ENCODE assay signal across 8 mouse cellular contexts in genomic region chr17:47151193-47151556, GRCm38 (mm10).
DNase-seq lines count a peak whose midpoint lies in the region; ATAC-seq and TF ChIP-seq lines count a peak whose summit lies in the region.
"Had no signal": no experiment of that assay in that cellular context is flagged by ENCODE, and none has a peak within 500 bp of the region (broad histone marks: within the 10 kb centered on the region; RNA-seq: fewer than 3 reads in every experiment).

No protein-coding gene starts in this region.

- H3K9me3 ChIP-seq in forebrain, embryonic 16.5 days (ENCODE audit: control insufficient read depth, low read length): no peaks in the 10 kb centered on the region
- H3K9me3 ChIP-seq in limb, embryonic 12.5 days: no peaks in the 10 kb centered on the region
- no peaks in the 10 kb centered on the region for H3K9me3 ChIP-seq in neural tube, embryonic 15.5 days (replicated peaks)

- 60% methylated on average over 5 of the region's 5 CpGs for WGBS in forebrain, embryonic 16.5 days
- 78% methylated on average over 5 of the region's 5 CpGs for WGBS in limb, embryonic 12.5 days
- WGBS in neural tube, embryonic 15.5 days: 63% methylated on average over 5 of the region's 5 CpGs

- peak overlapping the region; percentile 64 for H3K4me2 ChIP-seq in forebrain, embryonic 16.5 days (ENCODE audit: low read length)
- H3K4me2 ChIP-seq in limb, embryonic 12.5 days: peak overlapping the region; percentile 50
- peak overlapping the region; percentile 55 for H3K4me2 ChIP-seq in neural tube, embryonic 15.5 days

- peak in 1 of 2 experiments; percentile 25 for DNase-seq in left cerebral cortex, adult 2 months (ENCODE audit: extremely low spot score in 1 of 2, low spot score in 2 of 2)
- no peak for DNase-seq in left cerebral cortex, adult 9 months (ENCODE audit: low spot score in 2 of 2)
- no peak for DNase-seq in gastrocnemius, postnatal 4 days (ENCODE audit: low spot score in 2 of 2)
- DNase-seq: kidney, adult 2 months had no signal

- H3K27me3 ChIP-seq in forebrain, embryonic 16.5 days (replicated peaks; ENCODE audit: control insufficient read depth, insufficient read depth, low read length): no peaks in the 10 kb centered on the region
- H3K27me3 ChIP-seq in limb, embryonic 12.5 days: no peaks in the 10 kb centered on the region
- no peaks in the 10 kb centered on the region for H3K27me3 ChIP-seq in neural tube, embryonic 15.5 days (replicated peaks)

- H3K36me3 ChIP-seq in forebrain, embryonic 16.5 days (ENCODE audit: control insufficient read depth, insufficient read depth): no peaks in the 10 kb centered on the region
- peaks cover 14% of the 10 kb centered on the region; the same call in 1 of the 2 replicates for H3K36me3 ChIP-seq in limb, embryonic 12.5 days
- H3K36me3 ChIP-seq in neural tube, embryonic 15.5 days: peaks cover 7% of the 10 kb centered on the region; the same call in 1 of the 2 replicates

- peak; percentile 34 for ATAC-seq in forebrain, embryonic 16.5 days
- 0 out of 2 replicates have a peak, but pooled peaks have one; percentile 15 for ATAC-seq in limb, embryonic 12.5 days (ENCODE audit: insufficient number of reproducible peaks, insufficient read depth, low FRiP score, low TSS enrichment, low read depth)
- ATAC-seq in neural tube, embryonic 15.5 days (ENCODE audit: low FRiP score): peak; percentile 35
- no peak for ATAC-seq in granulocyte monocyte progenitor cell, adult 5-6 weeks (replicated peaks; ENCODE audit: poor library complexity, severe bottlenecking)

- intact Hi-C loops in left cerebral cortex, adult 2 months (cut with DNase I): no loop called here

- peaks cover 31% of the 10 kb centered on the region for H3K4me1 ChIP-seq in forebrain, embryonic 16.5 days (replicated peaks; ENCODE audit: control insufficient read depth, insufficient read depth, low read length)
- peaks cover 52% of the 10 kb centered on the region for H3K4me1 ChIP-seq in limb, embryonic 12.5 days (replicated peaks)
- H3K4me1 ChIP-seq in neural tube, embryonic 15.5 days: peaks cover 50% of the 10 kb centered on the region

- peak overlapping the region; percentile 87 for H3K27ac ChIP-seq in left cerebral cortex, adult 2 months
- peak overlapping the region; percentile 84 for H3K27ac ChIP-seq in forebrain, embryonic 16.5 days (ENCODE audit: low read length)
- H3K27ac ChIP-seq in limb, embryonic 12.5 days: peak overlapping the region; percentile 32; the same call in 1 of the 2 replicates
- peak overlapping the region; percentile 69 for H3K27ac ChIP-seq in neural tube, embryonic 15.5 days (replicated peaks)

- peak overlapping the region; percentile 55 for H3K9ac ChIP-seq in forebrain, embryonic 16.5 days (replicated peaks; ENCODE audit: low read depth, low read length)
- H3K9ac ChIP-seq in limb, embryonic 12.5 days (replicated peaks): no peak overlapping the region
- H3K9ac ChIP-seq in neural tube, embryonic 15.5 days (replicated peaks): peak overlapping the region; percentile 40

- TF ChIP-seq CTCF in left cerebral cortex, adult 2 months (IDR thresholded peaks at IDR 0.05): no peak

- peak overlapping the region; percentile 44 for H3K4me3 ChIP-seq in left cerebral cortex, adult 2 months
- H3K4me3 ChIP-seq in forebrain, embryonic 16.5 days (replicated peaks; ENCODE audit: low read length): peak overlapping the region; percentile 40
- H3K4me3 ChIP-seq in limb, embryonic 12.5 days (replicated peaks): peak overlapping the region; percentile 22; the same call in 1 of the 2 replicates
- peak overlapping the region; percentile 27 for H3K4me3 ChIP-seq in neural tube, embryonic 15.5 days (replicated peaks)

Comparison
In these comparisons a context has a peak if more than half of its experiments do, and no peak if none do; other contexts are left out.
1. H3K27ac ChIP-seq: peak in every context shown above with its lines; median percentile 87 in left cerebral cortex, adult 2 months; 84 in forebrain, embryonic 16.5 days; 69 in neural tube, embryonic 15.5 days; 32 in limb, embryonic 12.5 days.